Mouse (Mus musculus) natural killer cell, adult 2 months (primary cell): ENCODE measurements at regions not wholly inside any gene's neighbourhood (a gene's known extent, or its start where the extent isn't known, plus 50 kb on each side); places are given as distances from the start of the nearest gene placed in this dataset.

Source experiments
- DNase-seq, 2 experiments: peaks; one replicate each; pipeline ENCODE4 v3.0.0; 2022; ENCODE audit warnings: low spot score in 2 of 2

DNA sequence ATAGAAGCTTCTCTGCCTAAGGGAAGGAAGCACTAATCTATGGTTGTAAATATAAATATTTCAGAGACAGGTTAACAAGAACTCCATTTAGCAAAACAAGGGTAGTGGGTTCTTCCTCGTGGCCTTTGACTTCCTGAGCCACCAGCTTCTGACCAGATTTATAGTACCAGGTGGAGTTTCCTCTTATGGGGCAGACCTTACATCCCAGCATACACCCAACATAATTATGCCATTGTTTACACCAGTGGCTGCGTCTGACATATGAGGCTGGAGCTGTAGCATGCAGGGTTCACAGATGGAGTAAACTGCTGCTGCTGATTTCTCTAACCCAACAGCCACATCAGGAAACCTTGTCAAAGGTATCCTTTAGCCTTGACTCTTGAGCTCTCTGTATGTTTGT is 75.5 kb downstream of the Trib2 start:
- no peak for DNase-seq

DNA sequence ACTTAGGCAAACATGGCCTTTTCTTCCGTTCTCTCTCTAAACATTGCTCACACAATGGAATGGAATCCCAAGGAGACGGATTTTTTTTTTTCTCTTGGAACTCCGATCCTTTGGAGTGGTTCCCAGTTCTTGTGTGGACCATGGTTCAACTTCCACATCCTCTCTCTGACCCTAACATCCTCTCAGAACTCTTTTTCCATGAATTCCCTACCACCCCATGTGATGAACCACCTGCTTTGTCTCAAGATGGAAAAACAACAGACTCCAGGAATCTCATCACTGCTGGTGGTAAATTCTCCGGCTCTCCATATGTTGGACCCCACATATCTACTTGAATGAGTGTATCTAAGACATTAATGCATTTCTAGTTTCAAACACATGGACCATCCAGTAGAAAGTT is 77.7 kb downstream of the Trib2 start:
- DNase-seq = no peak

GRCm38 (mm10) chr12:15731261-15731660 is 85.5 kb downstream of the Trib2 start:
- no peak for DNase-seq

- DNase-seq = no peak
Measured at GRCm38 (mm10) chr12:15729696-15730095, 87.0 kb downstream of the Trib2 start.

DNA sequence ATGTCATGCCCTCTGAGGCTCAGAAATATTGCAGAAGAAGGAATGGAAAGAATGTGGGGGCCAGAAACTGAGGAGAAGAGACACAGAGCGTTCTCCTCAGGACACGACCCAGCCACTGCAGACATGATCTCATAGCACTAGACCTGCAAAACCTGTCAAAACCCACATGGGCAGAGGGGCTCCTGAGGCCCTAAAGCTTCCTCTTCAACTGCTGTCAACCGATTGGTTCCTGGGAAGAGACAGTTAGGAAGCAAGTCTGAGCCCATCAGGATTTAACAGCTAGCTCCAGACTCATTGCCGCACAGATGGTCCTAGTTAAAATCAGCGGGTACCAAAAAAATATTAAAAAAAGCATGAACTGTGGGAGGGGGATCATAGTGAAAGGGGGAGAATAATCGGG is 93.2 kb downstream of the Trib2 start:
- DNase-seq = no peak

GRCm38 (mm10) chr12:15722161-15722560 is 94.6 kb downstream of the Trib2 start:
- DNase-seq = no peak

DNA sequence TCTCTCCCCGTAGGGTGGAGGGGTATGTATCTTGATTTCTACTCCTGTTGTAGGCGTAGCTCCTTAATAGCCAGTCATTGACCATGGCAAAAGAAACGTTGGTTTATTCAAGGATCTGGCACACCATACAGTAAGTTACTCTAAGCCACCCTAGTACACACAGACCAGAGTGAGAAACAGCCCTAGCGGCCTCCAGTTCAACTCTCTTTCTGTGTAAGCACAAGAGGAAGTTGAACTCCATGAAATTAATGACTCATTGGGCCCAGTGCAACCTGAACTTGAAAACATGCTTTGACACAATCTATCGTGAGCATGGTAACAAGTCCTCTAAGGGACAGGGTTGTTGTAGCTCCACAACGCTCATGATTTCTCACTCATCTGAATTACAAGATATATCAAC is 96.6 kb downstream of the Trib2 start:
- DNase-seq = no peak

GRCm38 (mm10) chr12:15718827-15719226 is 97.9 kb downstream of the Trib2 start:
- no peak for DNase-seq

- no peak for DNase-seq
Measured at GRCm38 (mm10) chr12:15717989-15718388, 98.7 kb downstream of the Trib2 start.

- DNase-seq = no peak
Measured at GRCm38 (mm10) chr12:15717342-15717741, 99.4 kb downstream of the Trib2 start.

GRCm38 (mm10) chr12:15713623-15714022 is 103.1 kb downstream of the Trib2 start:
- DNase-seq = no peak

DNA sequence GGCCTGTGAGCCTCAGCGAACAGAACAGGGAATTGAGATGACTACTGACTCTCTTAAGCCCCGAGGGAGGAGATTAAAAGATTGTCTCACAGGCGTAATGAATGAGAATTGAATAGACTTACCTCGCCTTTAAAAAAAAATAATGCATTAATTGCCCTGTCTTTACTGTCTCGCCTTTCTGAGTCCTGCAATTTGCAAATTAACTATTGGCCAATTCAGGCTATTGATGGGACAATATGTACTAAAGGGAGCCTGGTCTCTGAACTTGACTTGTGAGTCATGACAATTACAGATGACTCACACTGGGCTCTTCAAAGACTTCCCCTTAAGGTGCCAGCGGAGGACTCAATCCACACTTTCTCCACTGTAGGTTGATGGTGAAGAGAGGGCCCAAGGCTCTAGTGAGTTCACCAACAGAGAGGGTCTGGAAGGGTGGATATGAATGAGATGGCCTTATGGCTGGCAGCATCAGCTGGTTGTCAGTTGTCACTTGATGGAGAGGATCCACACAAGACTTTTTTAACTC is 109.1 kb downstream of the Trib2 start:
- DNase-seq = no peak

- DNase-seq = no peak
Measured at GRCm38 (mm10) chr12:15704412-15704811, 112.3 kb downstream of the Trib2 start.

- no peak for DNase-seq
Measured at GRCm38 (mm10) chr12:15702137-15702536, 114.6 kb downstream of the Trib2 start.

DNA sequence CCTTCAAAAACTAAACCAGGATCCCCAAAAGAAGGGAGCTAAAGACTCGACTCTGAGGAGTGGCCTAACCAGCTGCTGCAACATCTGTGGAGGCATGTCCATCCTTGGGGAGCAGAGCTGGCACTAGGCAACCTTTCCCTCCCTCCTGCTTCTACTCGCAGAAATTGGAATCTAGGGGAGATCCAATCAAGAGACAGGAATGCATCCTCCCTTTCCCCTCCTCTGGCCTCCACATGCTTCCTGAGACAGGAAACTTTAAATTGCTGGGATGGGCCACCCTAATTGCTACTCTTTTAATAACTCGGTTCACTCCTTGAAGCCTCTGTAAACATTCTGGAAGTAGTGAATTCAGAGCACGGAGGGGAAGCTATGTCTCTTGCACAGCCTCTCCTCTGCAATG is 117.9 kb downstream of the Trib2 start:
- DNase-seq = no peak

GRCm38 (mm10) chr12:15698042-15698771 is 118.5 kb downstream of the Trib2 start:
- no peak for DNase-seq

- DNase-seq = no peak
Measured at GRCm38 (mm10) chr12:15688342-15688741, 128.4 kb downstream of the Trib2 start.

- no peak for DNase-seq
Measured at GRCm38 (mm10) chr12:15684311-15684710, 132.4 kb downstream of the Trib2 start.

- DNase-seq = no peak
Measured at GRCm38 (mm10) chr12:15681678-15682355, 134.9 kb downstream of the Trib2 start.

GRCm38 (mm10) chr12:15676127-15676526 is 140.6 kb downstream of the Trib2 start:
- DNase-seq = no peak

DNA sequence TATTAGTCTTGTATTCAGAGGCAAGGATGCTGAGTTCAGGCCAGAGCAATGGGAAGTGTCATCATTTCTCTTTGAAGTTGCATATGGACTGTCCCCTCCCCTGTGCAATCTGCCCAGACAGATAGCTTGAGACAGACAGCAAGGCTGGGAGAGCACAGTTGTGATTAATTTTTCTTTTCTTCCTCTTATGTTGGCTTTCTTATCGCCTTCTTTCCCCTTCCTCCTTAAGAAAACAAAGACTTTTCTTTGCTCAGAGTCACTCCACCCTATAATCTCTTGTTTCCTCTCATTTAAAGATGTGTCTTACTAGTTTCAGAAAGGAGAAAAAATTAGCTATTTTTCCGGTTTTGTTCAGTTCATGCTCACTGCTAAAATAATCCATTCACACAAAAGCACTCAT is 157.0 kb downstream of the Trib2 start:
- DNase-seq = no peak

GRCm38 (mm10) chr12:15659332-15659731 is 157.4 kb downstream of the Trib2 start:
- DNase-seq = no peak

DNA sequence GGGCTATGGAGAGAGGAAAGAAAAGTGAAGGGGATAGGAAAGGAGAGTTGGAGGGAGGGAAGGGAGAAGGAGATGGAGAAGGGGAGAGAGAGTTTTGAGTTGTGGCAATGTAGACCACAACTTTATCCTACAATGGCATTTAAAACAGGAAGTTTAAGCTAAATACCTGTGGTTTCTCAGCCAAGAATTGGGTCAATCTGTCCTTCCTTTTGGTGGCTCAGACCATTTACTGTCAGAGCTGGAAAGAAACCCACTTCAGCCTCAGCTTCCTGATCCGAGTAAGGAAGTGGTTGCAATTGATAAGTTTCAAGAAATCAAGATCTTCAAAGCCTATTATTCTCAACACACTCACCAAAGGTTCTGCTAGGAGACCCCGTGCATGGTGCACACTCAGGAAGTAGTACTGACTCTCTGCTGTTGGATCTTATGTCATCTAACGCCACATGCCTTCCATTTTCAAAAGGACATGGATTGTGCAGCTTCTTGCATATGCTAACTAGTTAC is 158.9 kb downstream of the Trib2 start:
- DNase-seq = no peak
